Mouse (Mus musculus) neural tube, embryonic 11.5 days (tissue): ENCODE results near the gene Trim11. TPM values are rescaled to one million over a fixed set of nuclear protein-coding genes. Genes with fewer than 3 reads are reported as not detected.
A peak's percentile ranks its signal among the peaks of the same experiment; 100 is the strongest.
"Not testable (repeated sequence)": the region's sequence is repeated elsewhere in the genome, so short reads cannot be mapped to it uniquely, and the experiment has no call there.

Experiments used
- ATAC-seq: fragments of 200-750 bp; cut with Nextera tagmentation; 2 replicates; pipeline ENCODE4 v1.8.0; 2017; ENCODE audit warnings: moderate number of reproducible peaks, mild to moderate bottlenecking, moderate TSS enrichment, moderate library complexity; ENCODE audit not compliant: insufficient read depth, low FRiP score, low TSS enrichment
- DNase-seq: peaks from one replicate; pipeline ENCODE4 v3.0.0-alpha.2; 2015; ENCODE audit warnings: low spot score
- H3K27ac ChIP-seq: fragments of 300-500 bp; sonication (generic); 2 replicates; pipeline ENCODE4 v1.5.1; 2014; ENCODE audit warnings: low read depth, mild to moderate bottlenecking, low read length
- H3K27me3 ChIP-seq: fragments of 300-500 bp; sonication (generic); 2 replicates; pipeline ENCODE4 v1.6.1; 2014; ENCODE audit warnings: mild to moderate bottlenecking, low read length, mixed read lengths; ENCODE audit not compliant: control insufficient read depth, insufficient read depth
- H3K36me3 ChIP-seq: fragments of 300-500 bp; sonication (generic); 2 replicates; pipeline ENCODE4 v1.6.1; 2014; ENCODE audit warnings: mild to moderate bottlenecking, low read length, moderate library complexity, mixed read lengths; ENCODE audit not compliant: control insufficient read depth, insufficient read depth
- H3K4me1 ChIP-seq: fragments of 300-500 bp; sonication (generic); 2 replicates; pipeline ENCODE4 v1.6.1; 2014; ENCODE audit warnings: low read length, mixed read lengths; ENCODE audit not compliant: control insufficient read depth, insufficient read depth
- H3K4me2 ChIP-seq: fragments of 300-500 bp; sonication (generic); 2 replicates; pipeline ENCODE4 v1.6.1; 2014; ENCODE audit warnings: low read depth, mild to moderate bottlenecking, moderate library complexity
- H3K4me3 ChIP-seq: fragments of 300-500 bp; sonication (generic); 2 replicates; pipeline ENCODE4 v1.5.1; 2014; ENCODE audit warnings: low read depth, low read length
- H3K9ac ChIP-seq: fragments of 300-500 bp; sonication (generic); 2 replicates; pipeline ENCODE4 v1.6.1; 2014; ENCODE audit warnings: mild to moderate bottlenecking, low read length
- H3K9me3 ChIP-seq: fragments of 300-500 bp; sonication (generic); 2 replicates; pipeline ENCODE4 v1.6.1; 2016; ENCODE audit warnings: low read length; ENCODE audit not compliant: control insufficient read depth
- WGBS: fragments of 180-500 bp; shearing (Covaris S2); extraction: QIAGEN DNeasy Blood & Tissue Kit; methylation state at CpG from one replicate; pipeline ENCODE4 v1.1.7; 2014; 5-methylcytosine and 5-hydroxymethylcytosine counted together
- polyA plus RNA-seq: library from polyadenylated mRNA; unstranded; fragments of >200 nt; fragmentation: Nextera tagmentation; extraction: Ambion mirVana; gene quantifications from 2 replicates; pipeline ENCODE4 v1.2.1, GENCODE M21; 2014

The Trim11 gene
- polyA plus RNA-seq, 1 experiment from 2014 or later = 20.8 TPM

DNA sequence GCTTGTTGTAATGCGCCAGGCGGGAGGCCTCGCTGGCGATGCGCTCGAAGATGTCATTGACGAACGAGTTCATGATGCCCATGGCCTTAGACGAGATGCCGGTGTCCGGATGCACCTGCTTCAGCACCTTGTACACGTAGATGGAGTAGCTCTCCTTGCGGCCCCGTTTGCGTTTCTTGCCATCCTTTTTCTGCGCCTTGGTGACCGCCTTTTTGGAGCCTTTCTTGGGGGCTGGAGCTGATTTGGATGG is 23.8 kb upstream of the Trim11 start:
- H3K9me3 ChIP-seq, DNase-seq, H3K27me3 ChIP-seq, H3K36me3 ChIP-seq: not testable (repeated sequence)
- peak overlapping the region; percentile 86 for H3K27ac ChIP-seq
- peak overlapping the region; percentile 86 for H3K4me3 ChIP-seq
- H3K4me1 ChIP-seq = peaks cover 23% of the 10 kb centered on the region
- H3K9ac ChIP-seq = peak overlapping the region; percentile 64
- peak; percentile 42 for ATAC-seq
- whole genome bisulfite sequencing = 0% methylated on average over 11 of the region's 17 CpGs
- peak overlapping the region; percentile 58 for H3K4me2 ChIP-seq

DNA sequence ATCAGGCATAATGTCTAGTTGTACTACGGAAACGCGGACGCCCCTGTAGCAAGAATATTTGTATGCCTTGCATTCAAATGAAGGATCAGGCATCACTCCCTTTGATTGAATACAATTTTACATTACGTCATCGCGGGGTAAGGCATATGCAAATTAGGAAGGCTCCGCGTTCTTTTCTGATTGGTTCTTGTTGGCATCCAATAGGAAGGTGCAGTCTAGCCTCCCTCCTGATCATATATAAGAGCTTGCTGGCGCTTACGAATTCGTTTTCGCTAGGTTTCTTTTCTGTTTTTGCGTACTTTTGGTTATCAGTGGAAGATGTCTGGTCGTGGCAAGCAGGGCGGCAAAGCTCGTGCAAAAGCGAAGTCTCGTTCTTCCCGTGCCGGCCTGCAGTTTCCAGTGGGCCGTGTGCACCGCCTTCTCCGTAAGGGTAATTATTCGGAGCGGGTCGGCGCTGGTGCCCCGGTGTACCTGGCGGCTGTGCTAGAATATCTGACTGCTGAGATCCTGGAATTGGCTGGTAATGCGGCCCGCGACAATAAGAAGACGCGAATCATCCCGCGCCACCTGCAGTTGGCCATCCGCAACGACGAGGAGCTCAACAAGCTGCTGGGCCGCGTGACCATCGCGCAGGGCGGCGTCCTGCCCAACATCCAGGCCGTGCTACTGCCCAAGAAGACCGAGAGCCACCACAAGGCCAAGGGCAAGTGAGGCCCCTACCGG is 23.3 kb upstream of the Trim11 start, which contains the start of the genes Hist3h2a and Trim17:
Hist3h2a (plus strand) TSS at position 266 of the 723 bp plus-strand sequence.
Trim17 (plus strand) TSS at position 266 of the 723 bp plus-strand sequence.
- peak; percentile 85 for DNase-seq
- Histone ChIP-seq H3K4me3 (peak within 1 kb of the TSS; percentile 86), H3K4me2 (peak within 1 kb of the TSS; percentile 89), H3K9me3 (no peaks in the 10 kb centered on the region), H3K4me1 (peaks cover 23% of the 10 kb centered on the region), H3K36me3 (no peaks in the 10 kb centered on the region), H3K27me3 (no peaks in the 10 kb centered on the region), H3K9ac (peak within 1 kb of the TSS; percentile 93), H3K27ac (peak within 1 kb of the TSS; percentile 86)
- under 1% methylated on average over 46 of the region's 49 CpGs for WGBS
- ATAC-seq = peak; percentile 86

DNA sequence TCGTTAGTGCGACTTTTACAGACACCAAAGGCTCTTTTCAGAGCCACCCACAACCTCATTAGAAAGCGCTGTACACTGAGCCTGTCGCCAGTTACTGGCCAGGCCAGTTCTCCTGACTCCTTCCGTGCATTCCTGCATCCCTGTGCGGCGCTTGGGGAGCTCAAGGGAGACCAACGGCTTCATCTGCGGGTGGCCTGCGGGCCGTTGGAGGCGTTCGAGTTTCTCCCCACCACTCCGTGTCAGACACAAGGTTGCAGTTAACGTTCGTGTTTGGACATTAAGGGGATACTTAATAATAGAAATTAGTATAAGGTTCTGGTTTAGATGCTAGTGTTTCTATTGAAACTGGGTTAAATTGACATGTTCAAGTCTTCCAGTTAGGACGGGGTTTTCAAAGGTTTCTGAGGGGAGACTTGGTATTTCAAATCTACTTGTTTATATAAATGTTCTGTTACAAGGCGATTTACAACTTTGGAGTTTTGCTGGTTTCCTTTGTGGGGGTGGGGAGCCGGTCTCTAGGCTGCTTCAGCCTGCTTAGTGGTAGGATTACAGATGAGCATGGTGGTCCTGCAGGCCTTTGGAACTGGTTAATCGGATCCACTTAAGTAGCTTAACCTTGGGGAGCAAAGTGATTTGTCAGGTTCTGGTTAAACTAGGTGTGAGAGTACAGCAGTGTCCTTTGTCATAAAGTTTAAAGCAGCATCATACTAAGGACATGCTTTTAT is 22.6 kb upstream of the Trim11 start:
- Histone ChIP-seq H3K27me3 (no peaks in the 10 kb centered on the region), H3K27ac (peak overlapping the region; percentile 86), H3K36me3 (no peaks in the 10 kb centered on the region), H3K4me3 (peak overlapping the region; percentile 86), H3K4me2 (peak overlapping the region; percentile 89), H3K9me3 (no peaks in the 10 kb centered on the region), H3K9ac (peak overlapping the region; percentile 93), H3K4me1 (peaks cover 23% of the 10 kb centered on the region)
- ATAC-seq = peak; percentile 36
- no peak for DNase-seq
- under 1% methylated on average over 20 of the region's 20 CpGs for WGBS

- no peaks in the 10 kb centered on the region for H3K36me3 ChIP-seq
- peaks cover 23% of the 10 kb centered on the region for H3K4me1 ChIP-seq
- 38% methylated on average over 8 of the region's 8 CpGs for WGBS
- peak overlapping the region; percentile 86 for H3K4me3 ChIP-seq
- no peaks in the 10 kb centered on the region for H3K9me3 ChIP-seq
- no peaks in the 10 kb centered on the region for H3K27me3 ChIP-seq
- H3K27ac ChIP-seq = peak overlapping the region; percentile 86; the same call in 1 of the 2 replicates
- peak overlapping the region; percentile 89 for H3K4me2 ChIP-seq
- H3K9ac ChIP-seq = peak overlapping the region; percentile 93
- ATAC-seq (no peak), DNase-seq (no peak)
Measured at GRCm38 (mm10) chr11:58955868-58956257, 22.0 kb upstream of the Trim11 start.

GRCm38 (mm10) chr11:58957226-58957914 is 20.5 kb upstream of the Trim11 start:
- no peak for ATAC-seq
- no peaks in the 10 kb centered on the region for H3K9me3 ChIP-seq
- no peak for DNase-seq
- H3K9ac ChIP-seq = no peak overlapping the region
- peaks cover 23% of the 10 kb centered on the region for H3K4me1 ChIP-seq
- WGBS = 92% methylated on average over 5 of the region's 5 CpGs
- H3K4me2 ChIP-seq = peak overlapping the region; percentile 89
- H3K36me3 ChIP-seq = no peaks in the 10 kb centered on the region
- no peaks in the 10 kb centered on the region for H3K27me3 ChIP-seq
- H3K27ac ChIP-seq = no peak overlapping the region
- H3K4me3 ChIP-seq = 0 out of 2 replicates have a peak overlapping the region, but pooled peaks have one; percentile 4

- WGBS = 89% methylated on average over 6 of the region's 6 CpGs
- ATAC-seq (no peak), DNase-seq (no peak)
- H3K27me3 ChIP-seq = no peaks in the 10 kb centered on the region
- no peak overlapping the region for H3K27ac ChIP-seq
- H3K4me3 ChIP-seq = no peak overlapping the region
- 0 out of 2 replicates have a peak overlapping the region, but pooled peaks have one; percentile 4 for H3K4me2 ChIP-seq
- no peaks in the 10 kb centered on the region for H3K9me3 ChIP-seq
- H3K36me3 ChIP-seq = no peaks in the 10 kb centered on the region
- no peak overlapping the region for H3K9ac ChIP-seq
- H3K4me1 ChIP-seq = peaks cover 19% of the 10 kb centered on the region
Measured at GRCm38 (mm10) chr11:58958536-58958935, 19.4 kb upstream of the Trim11 start.

GRCm38 (mm10) chr11:58959186-58959825 is 18.6 kb upstream of the Trim11 start:
- Histone ChIP-seq H3K27ac (no peak overlapping the region), H3K36me3 (no peaks in the 10 kb centered on the region), H3K4me1 (peaks cover 19% of the 10 kb centered on the region), H3K9me3 (no peaks in the 10 kb centered on the region), H3K27me3 (no peaks in the 10 kb centered on the region), H3K4me2 (peak overlapping the region; percentile 59), H3K4me3 (peak overlapping the region; percentile 34), H3K9ac (peak overlapping the region; percentile 36)
- DNase-seq (no peak), ATAC-seq (no peak)
- 38% methylated on average over 15 of the region's 15 CpGs for whole genome bisulfite sequencing

- H3K4me3 ChIP-seq = peak overlapping the region; percentile 34
- no peaks in the 10 kb centered on the region for H3K9me3 ChIP-seq
- DNase-seq (peak; percentile 82), ATAC-seq (peak; percentile 80; the same call in 1 of the 2 replicates)
- peak overlapping the region; percentile 59 for H3K4me2 ChIP-seq
- peak overlapping the region; percentile 36 for H3K9ac ChIP-seq
- peaks cover 23% of the 10 kb centered on the region for H3K4me1 ChIP-seq
- no peaks in the 10 kb centered on the region for H3K36me3 ChIP-seq
- no peak overlapping the region for H3K27ac ChIP-seq
- H3K27me3 ChIP-seq = no peaks in the 10 kb centered on the region
- WGBS = 3% methylated on average over 40 of the region's 40 CpGs
Measured at GRCm38 (mm10) chr11:58959921-58960465, 17.9 kb upstream of the Trim11 start.
